Mouse (Mus musculus) neutrophil, adult 5-6 weeks (primary cell): ENCODE measurements around the gene Nf1. TPM values are rescaled to one million over a fixed set of nuclear protein-coding genes. Genes with fewer than 3 reads are reported as not detected.

Source experiments
- ATAC-seq: fragments of 151-379, 151-347 bp; 2 replicates; pipeline ENCODE4 v1.8.0; 2017; ENCODE audit warnings: mild to moderate bottlenecking, moderate TSS enrichment; ENCODE audit not compliant: insufficient number of reproducible peaks, poor library complexity, low FRiP score, severe bottlenecking; ENCODE audit errors: extremely low read depth
- total RNA-seq: library from RNA; stranded (forward); fragments of 200-1000 nt; gene quantifications from 2 replicates; pipeline ENCODE4 v1.2.3, GENCODE M21; 2017

Gene Nf1
- total RNA-seq, 1 experiment from 2014 or later: 22.3 TPM

DNA sequence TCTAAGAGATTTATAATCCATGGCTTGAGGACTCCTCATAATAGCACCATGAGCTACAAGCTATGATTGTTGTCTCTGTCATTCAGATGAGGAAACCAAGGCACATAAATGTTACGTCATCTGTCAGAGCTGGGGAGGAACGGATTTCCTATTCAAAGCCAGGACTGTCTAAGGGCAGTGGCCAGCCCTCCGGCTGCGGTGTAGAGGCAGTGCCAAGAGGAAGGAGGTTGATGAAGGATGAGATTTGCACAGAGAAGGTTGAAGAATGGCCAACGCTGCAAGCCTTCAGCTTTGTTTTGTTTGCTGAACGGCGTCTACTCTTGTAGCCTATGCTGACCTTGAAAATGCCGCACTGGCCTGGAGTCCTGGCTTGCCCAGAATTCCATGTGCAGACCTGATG, 13.8 kb upstream of the Nf1 start:
- no peak for ATAC-seq

DNA sequence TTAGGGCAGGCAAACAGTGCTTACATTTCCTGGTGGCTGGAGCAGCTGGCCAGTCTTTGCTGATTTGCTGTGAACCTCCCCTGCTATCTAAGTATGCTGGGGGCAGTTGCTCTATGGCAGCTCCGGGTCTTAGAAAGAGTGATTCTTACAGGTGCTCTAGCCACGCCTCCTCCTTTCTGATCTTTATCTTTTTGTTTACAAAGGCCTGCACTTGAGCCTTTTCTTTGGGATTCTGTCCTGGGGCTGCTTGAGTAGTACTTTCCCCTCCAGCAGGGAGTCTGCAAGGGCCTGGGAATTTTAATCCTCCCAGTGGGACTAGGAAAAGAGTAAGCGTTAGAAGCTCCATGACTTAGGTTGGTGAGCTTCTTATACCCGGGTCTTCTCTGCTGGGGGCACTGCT, 12.4 kb upstream of the Nf1 start:
- no peak for ATAC-seq

DNA sequence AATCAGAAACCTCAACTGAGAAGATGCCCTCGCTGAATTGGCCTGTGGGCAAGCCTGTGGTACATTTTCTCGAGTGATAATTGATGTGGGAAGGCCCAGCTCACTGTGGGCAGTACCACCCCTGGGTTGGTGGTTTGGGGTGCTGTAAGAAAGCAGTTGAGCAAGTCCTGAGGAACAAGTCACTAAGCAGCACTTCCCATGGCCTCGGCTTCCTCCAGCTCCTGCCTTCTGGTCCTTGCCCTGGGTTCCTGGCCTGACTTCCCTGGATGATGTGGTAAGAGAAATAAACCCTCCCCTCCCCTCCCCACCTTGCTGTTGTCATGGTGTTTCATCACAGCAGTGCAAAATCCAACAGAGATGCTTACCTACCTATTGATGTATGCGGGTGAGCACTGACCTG, 11.4 kb upstream of the Nf1 start:
- ATAC-seq: no peak

DNA sequence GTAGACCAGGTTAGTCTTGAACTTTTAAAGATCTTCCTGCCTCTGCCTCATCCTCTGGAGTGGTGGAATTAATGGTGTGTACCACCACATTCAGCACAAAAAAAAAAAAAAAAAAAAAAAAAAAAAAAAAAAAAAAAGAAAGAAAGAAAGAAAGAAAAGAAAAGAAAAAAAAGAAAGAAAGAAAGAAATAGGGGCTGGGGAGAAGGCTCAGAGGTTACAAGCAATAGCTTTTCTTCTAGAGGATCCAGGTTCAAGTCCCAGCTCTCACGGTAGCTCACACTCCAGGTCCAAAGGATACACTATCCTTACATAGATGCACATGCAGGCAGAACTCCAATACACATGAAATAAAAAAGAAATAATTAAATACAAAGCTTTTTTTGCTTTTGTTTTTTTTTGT, 9.9 kb upstream of the Nf1 start:
- no peak for ATAC-seq

DNA sequence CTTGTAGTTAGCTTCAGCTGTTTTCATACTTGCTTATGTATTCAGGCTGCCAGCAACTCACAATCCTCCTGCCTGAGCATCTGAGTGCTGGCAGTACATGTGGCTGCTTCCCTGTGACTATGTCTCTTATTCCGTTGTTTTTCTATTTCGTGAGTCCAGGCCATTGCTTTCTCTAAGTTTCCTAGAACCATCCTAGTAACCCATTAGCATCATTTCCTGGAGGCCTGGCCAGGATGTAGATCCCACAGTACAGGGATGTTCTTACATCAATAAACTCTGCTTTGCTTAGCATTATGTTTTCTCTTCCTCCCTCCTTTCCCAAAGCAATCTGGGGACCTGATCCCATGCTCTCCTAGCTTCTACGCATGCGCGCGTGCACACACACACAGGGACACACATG, 4.4 kb upstream of the Nf1 start:
- no peak for ATAC-seq

DNA sequence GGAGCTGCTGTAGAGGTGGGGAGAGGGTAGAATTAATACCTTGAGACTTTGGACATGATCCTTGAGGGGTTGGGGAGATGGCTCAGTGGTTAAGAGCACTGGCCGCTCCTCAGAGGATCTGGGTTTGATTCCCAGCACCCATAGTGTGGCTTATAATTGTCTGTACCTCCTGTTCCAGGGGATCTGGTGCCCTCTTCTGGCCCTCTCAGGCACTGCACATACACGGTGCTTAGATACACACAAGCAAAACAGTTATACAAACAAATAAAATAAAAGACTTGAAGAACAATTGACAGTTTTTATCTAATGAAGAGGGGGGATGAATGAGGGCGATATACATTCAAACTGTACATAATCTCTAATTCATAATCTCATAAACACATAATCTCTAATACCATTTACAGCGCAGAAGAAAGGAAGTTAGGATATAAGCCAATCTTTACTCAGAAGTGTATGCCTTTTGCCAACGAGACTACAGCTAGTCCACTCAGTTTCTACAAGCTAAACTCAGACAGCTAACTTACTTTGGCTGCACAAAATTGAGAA, 2.7 kb upstream of the Nf1 start:
- ATAC-seq: no peak

DNA sequence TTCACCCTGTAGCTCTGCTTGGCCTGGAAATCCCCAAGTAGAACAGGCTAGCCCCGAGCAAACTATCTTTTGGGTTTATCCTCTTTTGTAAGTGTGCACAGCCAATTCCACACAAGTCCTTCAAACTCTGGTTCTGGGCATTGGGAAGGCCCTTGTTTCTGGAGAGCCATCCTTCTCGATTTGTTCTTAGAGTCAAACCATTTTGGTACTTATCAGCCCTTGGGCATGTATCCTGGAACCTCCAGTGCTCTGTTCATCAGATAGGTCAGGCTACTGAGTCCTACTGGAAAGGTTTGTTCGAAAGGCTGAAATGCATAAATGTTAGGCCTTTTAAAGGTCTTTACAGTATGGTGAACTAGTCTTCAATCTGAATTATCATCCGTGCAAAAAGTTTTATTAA, 872 bp upstream of the Nf1 start:
- ATAC-seq: no peak

DNA sequence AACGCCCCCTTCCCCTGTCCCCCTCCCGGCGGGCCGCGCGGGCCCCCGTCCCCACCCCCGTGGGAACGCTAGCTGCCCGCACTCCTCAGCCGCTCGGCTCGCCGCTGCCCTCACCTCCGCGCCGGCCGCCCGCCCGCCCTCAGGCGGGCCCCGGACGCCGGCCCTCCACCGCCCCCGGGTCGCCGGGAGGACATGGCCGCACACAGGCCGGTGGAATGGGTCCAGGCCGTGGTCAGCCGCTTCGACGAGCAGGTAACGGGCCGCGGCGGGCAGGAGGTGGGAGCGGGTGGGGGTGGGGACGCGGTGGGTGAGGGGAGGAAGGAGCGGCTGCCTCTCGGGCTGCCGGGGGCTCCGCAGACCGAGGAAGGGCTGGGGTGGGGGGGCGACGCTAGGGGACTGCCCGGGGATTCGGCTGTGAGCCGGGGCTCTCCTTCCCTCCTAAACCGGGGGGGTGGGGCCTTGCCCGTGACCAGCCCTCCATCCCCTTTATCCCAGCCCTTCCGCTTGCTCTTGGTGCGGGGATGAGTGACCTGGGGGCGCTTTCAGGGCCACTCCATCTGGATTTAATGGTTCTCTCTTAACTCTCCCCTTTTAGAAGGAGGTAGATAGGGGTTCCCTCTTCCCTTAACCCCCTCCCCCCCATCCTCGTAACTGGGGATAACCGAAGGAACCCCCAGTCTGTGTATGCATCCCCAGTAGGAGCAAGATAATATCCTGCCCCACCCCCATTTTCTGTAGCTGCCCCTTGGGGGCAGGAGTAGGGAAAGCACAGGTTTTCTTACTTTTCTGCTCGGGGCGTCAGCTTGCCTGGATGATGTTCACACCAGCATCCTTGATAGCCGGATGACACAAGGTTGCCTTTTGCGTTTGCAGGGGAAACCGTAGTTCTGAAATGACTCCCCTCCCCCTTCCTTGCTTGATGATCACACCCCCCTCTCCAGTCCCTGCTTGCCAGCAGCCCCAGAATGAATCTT, 602 bp downstream of the Nf1 start:
- peak; percentile 3; the same call in 1 of the 2 replicates for ATAC-seq

DNA sequence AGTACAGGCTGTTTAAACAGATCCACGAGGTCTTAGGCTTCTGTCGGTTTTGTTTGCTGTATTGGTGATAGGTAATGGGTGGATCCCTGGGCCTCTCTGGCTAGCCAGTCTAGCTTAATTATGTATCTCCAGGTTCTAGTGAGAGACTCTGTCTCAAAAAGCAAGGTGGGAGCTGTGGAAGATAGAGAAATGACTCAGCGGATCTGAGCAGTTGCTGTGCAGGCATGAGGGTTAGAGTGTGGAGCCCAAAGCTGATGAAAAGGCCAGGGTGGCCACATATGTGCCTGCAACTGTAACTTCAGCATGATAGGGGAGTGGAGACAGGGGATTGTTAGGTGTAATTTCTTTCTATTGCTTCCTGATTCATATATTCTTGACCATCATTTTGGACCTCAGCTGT, 17.5 kb downstream of the Nf1 start:
- ATAC-seq: no peak

DNA sequence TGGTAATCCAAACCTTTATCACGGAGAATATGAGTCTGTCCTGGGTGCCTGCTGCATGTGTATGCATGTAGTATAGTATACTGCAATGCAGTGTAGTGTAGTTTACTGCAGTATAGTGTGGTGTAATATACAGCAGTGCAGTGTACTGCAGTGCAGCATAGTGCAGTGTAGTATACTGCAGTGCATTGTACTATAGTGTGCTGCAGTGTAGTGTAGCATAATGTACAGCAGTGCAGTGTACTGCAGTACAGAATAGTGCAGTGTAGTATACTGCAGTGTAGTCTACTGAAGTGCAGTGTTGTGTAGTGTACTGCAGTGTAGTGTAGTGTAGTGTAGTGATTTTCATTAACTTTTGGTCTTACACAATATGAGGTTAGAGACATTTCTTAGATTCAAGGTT, 17.9 kb downstream of the Nf1 start:
- no peak for ATAC-seq

DNA sequence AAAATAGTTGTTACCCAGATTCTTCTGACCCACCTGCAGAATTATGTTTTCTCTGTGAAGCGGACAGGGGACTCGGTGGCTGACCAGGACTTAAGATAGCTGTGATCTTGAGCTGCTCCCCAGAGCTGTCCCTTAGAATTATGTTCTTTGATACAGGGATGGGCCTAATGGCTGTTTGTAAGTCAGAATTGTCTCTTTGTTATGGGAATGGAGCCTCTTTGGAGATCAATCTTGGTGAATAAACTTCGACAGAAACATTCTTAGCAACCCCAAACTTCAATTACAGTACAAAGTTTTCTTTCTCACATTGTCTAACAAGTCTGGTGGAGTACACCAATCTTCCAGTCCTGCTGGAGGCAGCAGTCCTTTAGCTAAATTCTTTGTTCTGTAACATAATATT, 25.5 kb downstream of the Nf1 start:
- no peak for ATAC-seq

DNA sequence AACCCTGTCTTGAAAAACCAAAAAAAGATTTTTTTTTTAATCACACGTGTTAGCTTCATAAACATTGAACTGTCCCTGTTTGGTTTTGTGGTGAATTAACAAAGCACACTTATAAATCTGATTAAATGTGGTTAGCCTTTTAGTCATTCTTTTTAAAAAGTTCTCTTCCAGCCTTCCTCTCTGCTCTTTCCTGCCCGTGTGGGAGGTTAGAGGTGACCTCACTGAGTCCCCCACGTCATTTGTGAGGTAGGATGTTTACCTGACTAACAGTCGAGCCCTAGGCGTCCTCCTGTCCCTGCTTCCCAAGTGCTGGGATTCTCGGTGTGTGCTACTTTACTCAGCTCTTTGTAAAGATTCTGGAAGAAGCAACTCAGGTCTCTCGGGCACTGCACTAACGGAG, 26.8 kb downstream of the Nf1 start:
- ATAC-seq: no peak

DNA sequence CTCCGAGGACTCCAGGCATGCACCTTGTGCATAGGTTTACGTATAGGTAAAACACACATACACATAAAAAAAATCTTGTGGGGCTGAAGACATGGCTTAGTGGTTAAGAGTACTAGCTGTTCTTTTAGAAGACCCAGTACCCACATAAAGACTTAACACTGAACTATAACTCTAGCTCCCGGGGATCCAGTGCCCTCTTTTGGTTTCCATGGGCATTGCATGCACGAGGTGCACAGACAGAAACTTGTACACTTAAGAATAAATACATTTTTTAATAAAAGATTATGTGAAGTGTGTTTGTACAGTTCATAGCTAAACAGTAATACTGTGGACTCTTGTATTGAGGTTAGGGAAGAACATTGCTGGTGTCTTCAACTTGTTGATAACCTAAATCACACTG, 33.5 kb downstream of the Nf1 start:
- ATAC-seq: no peak

DNA sequence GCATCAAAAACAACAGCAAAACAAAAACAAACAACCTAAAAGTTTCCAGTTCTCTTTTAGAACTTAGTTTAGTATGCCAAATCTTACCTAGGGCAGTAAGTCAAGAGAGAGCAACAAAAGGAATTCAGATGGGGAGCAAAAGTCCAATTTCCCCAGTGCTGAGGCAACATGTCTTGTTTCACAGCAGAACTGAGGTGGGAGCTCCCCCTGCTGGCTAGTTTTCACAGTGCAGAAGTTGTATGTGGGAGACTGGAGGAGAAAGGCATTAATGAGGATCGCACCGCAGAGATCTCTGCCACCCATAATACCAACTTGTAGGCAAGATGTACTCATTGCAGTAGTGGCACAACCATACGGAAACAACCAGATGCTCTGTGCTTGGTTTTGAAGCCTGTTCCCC, 58.8 kb downstream of the Nf1 start:
- peak; percentile 79 for ATAC-seq

DNA sequence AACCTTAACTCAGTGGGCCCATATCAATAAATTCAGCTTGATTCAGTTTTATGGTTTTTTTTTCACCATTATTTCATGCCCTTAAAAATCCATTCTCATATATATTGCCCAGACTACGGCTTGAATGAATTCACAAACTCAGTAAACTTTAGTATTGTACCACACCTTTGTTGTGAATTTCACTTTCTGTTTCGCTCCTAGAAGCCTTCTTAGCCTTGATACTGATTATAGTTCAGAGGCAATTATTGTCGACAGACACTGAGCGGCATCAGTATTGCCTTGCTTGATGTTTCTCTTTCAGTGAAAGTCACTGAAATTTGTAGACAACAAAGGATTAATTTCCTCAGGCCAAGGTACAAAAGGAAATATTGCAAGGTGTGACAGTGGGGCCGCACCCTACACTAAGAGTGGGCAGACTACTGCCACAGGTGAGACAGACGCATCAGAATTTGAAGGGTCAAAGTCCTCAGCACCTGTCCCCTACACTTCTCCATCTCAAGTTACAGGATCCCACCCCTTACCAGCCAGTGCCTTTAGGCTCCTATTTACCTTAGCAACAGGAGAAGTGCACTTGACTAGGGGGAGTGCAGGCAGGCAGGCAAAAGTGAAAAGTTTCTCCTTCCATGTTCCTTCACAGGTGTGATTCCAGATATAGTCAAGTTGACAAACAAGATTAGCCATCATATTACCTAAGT, 64.3 kb downstream of the Nf1 start:
- no peak for ATAC-seq

DNA sequence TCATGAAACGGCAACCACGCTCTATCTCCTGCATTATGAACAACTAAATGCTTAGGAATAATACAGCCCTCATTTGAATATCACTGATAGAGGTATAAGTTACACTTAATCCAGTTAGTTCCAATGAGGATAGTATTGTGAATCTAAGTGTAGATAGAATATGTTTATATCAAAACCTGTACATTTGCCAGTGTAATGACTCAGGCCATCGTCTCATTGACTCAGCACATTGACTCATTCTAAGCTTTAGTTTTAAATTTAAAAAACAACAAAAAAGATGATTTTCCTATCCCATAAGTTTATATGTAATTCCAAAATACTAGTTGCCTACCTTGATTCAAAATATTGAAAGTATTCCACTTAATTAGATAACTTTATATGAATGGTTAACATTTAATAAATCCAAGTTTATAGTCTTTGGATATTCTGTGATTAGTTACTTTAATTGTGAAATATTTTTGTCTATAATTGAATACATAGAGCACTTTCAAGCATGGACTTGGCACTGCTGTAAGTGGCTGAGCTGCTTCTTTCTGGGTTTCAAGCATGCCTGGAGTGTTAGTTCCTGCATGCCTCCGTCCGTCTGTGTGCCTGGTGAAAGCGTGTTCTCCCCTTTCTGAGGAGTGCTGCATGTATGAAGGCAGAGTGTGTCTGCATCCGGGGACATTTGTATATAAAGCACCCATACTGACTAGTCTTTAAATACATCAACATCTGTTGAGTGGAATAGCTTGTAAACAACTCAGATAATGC, 74.4 kb downstream of the Nf1 start:
- no peak for ATAC-seq

DNA sequence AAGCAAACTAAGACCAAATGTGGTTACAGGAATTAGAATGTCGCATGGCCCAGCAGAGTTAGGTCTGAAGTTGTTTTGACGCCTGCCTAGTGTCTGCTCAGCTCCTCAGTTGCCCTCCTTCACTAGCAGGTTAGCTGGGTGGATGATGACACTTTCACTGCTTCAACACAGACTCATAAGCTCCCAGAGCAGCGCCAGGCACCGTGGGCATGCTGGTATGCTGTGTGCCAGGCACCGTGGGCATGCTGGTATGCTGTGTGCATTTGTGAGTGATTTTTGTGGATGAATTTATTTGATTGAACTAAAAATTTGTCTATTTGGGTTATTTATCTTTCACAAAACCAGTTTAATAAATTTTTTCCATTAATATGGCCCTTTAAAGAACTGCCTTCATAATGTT, 83.0 kb downstream of the Nf1 start:
- no peak for ATAC-seq

DNA sequence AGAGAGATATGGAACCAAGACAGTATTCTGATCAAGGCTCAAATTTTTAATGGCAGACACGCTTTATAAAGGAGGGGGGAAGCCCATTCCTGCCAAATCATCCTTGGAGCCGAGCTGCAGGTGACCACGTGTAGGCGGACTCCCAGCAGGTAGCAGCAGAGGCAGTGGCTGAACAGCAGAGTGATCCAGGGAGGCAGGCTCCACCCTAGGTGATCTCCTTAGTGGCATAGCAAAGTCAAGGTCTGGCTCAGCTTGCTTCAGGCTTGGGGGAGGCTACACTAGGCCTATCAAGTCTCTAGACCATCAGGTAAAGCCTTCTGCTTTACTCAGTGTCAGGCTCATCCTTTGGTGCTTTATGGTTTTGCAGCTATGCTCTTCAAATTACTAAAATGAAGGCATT, 87.1 kb downstream of the Nf1 start:
- no peak for ATAC-seq

DNA sequence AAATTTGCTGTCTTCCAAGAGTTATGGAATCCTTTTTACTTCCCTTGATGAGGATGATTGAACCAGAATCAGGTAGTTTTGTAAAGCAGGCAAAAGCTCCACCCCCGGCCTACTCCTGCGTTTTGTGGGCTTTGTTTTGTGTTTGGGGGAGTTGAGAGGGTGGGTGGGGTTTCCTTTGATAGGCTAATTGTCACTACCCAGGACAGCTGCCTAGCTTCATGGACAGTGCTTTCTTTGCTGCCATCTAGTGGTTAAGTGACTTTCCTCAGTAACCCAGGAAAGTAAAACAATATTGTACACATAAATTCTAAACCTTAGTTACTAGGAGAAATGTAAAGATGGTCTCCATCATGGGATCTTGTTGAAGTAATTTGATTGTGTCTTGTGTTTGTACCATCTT, 88.1 kb downstream of the Nf1 start:
- peak; percentile 46; the same call in 1 of the 2 replicates for ATAC-seq
